28 mouse cellular contexts compared by ENCODE assay signal in the genomic region with DNA sequence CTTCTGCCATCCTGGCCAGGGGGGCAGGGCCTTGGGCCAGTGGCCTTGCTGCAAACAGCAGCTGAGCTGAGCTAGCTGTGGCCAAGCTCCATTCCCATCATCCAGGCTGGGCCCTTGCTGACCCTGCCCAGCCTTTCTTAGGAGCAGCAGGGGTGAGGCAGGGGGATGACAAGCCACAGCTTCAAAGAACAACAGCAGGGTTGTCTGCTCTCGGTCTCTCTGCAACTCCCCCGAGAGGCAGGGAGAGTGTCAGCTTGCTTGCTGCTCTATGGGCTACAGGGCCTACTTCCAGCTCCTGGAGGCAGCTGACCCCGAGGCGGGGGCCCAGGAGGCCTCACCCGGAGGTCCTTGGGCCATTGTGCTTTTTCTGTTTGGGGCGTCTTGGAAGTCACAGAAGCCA. TPM values are rescaled to one million over a fixed set of nuclear protein-coding genes. Genes with fewer than 3 reads are reported as not detected.
A peak's percentile ranks its signal among the peaks of the same experiment; 100 is the strongest.
DNase-seq lines count a peak whose midpoint lies in the region; ATAC-seq and TF ChIP-seq lines count a peak whose summit lies in the region.
"Had no signal": no experiment of that assay in that cellular context is flagged by ENCODE, and none has a peak within 500 bp of the region (broad histone marks: within the 10 kb centered on the region; RNA-seq: fewer than 3 reads in every experiment).

No protein-coding gene starts in this region.

- H3K9ac ChIP-seq in kidney, embryonic 15.5 days: no peak overlapping the region
- no peak overlapping the region for H3K9ac ChIP-seq in neural tube, embryonic 15.5 days (replicated peaks)
- no peak overlapping the region for H3K9ac ChIP-seq in neural tube, embryonic 12.5 days
- H3K9ac ChIP-seq: embryonic facial prominence, embryonic 15.5 days; forebrain, embryonic 13.5 days; heart, embryonic 15.5 days; hindbrain, embryonic 13.5 days; liver, embryonic 12.5 days; liver, postnatal 0 days had no signal

- no peaks in the 10 kb centered on the region for H3K9me3 ChIP-seq in kidney, embryonic 15.5 days (replicated peaks)
- H3K9me3 ChIP-seq in neural tube, embryonic 15.5 days (replicated peaks): no peaks in the 10 kb centered on the region
- no peaks in the 10 kb centered on the region for H3K9me3 ChIP-seq in neural tube, embryonic 12.5 days
- H3K9me3 ChIP-seq: embryonic facial prominence, embryonic 15.5 days; forebrain, embryonic 13.5 days; heart, embryonic 15.5 days; hindbrain, embryonic 13.5 days; liver, embryonic 12.5 days had no signal

- H3K4me1 ChIP-seq in kidney, embryonic 15.5 days: peaks cover 19% of the 10 kb centered on the region
- H3K4me1 ChIP-seq in kidney, adult 2 months (ENCODE audit: control insufficient read depth, insufficient read depth, low read length): no peaks in the 10 kb centered on the region
- no peaks in the 10 kb centered on the region for H3K4me1 ChIP-seq in neural tube, embryonic 15.5 days
- peaks cover 20% of the 10 kb centered on the region for H3K4me1 ChIP-seq in neural tube, embryonic 12.5 days
- H3K4me1 ChIP-seq: forebrain, embryonic 13.5 days; heart, embryonic 15.5 days; liver, embryonic 12.5 days had no signal

- 14% methylated on average over 6 of the region's 6 CpGs for WGBS in kidney, embryonic 15.5 days
- WGBS in kidney, adult 2 months: 14% methylated on average over 6 of the region's 6 CpGs
- 8% methylated on average over 6 of the region's 6 CpGs for WGBS in neural tube, embryonic 15.5 days
- WGBS in neural tube, embryonic 12.5 days: 8% methylated on average over 6 of the region's 6 CpGs

- no peak overlapping the region for H3K4me3 ChIP-seq in kidney, embryonic 15.5 days (replicated peaks)
- H3K4me3 ChIP-seq in kidney, adult 2 months (ENCODE audit: insufficient read depth, low read depth, low read length): no peak overlapping the region
- H3K4me3 ChIP-seq in neural tube, embryonic 15.5 days (replicated peaks): no peak overlapping the region
- no peak overlapping the region for H3K4me3 ChIP-seq in neural tube, embryonic 12.5 days
- H3K4me3 ChIP-seq: embryonic facial prominence, embryonic 15.5 days; forebrain, embryonic 13.5 days; heart, embryonic 15.5 days; hindbrain, embryonic 13.5 days; left cerebral cortex, adult 2 months; liver, embryonic 12.5 days; myocyte had no signal

- peak overlapping the region; percentile 54 for H3K27ac ChIP-seq in kidney, embryonic 15.5 days
- no peak overlapping the region for H3K27ac ChIP-seq in kidney, adult 2 months (ENCODE audit: insufficient read depth, low read depth, low read length)
- H3K27ac ChIP-seq in neural tube, embryonic 15.5 days (replicated peaks): no peak overlapping the region
- no peak overlapping the region for H3K27ac ChIP-seq in neural tube, embryonic 12.5 days
- H3K27ac ChIP-seq: embryonic facial prominence, embryonic 15.5 days; forebrain, embryonic 13.5 days; heart, embryonic 15.5 days; hindbrain, embryonic 13.5 days; left cerebral cortex, adult 2 months; liver, embryonic 12.5 days; stomach, postnatal 0 days had no signal

- TF ChIP-seq CTCF in kidney, adult 2 months (conservative IDR thresholded peaks at IDR 0.05; ENCODE audit: insufficient read depth, insufficient read length, low read depth, low read length): no peak

- no peaks in the 10 kb centered on the region for H3K27me3 ChIP-seq in kidney, embryonic 15.5 days
- no peaks in the 10 kb centered on the region; the same call in 1 of the 2 replicates for H3K27me3 ChIP-seq in kidney, adult 2 months (replicated peaks; ENCODE audit: control insufficient read depth, insufficient read depth, low read length)
- no peaks in the 10 kb centered on the region for H3K27me3 ChIP-seq in neural tube, embryonic 15.5 days (replicated peaks)
- no peaks in the 10 kb centered on the region for H3K27me3 ChIP-seq in neural tube, embryonic 12.5 days (replicated peaks)
- H3K27me3 ChIP-seq: embryonic facial prominence, embryonic 15.5 days; heart, embryonic 15.5 days; hindbrain, embryonic 13.5 days; liver, embryonic 12.5 days had no signal

- no peaks in the 10 kb centered on the region for H3K36me3 ChIP-seq in kidney, embryonic 15.5 days
- no peaks in the 10 kb centered on the region for H3K36me3 ChIP-seq in kidney, adult 2 months (ENCODE audit: control insufficient read depth, insufficient read depth, low read length)
- no peaks in the 10 kb centered on the region for H3K36me3 ChIP-seq in neural tube, embryonic 15.5 days
- H3K36me3 ChIP-seq in neural tube, embryonic 12.5 days: no peaks in the 10 kb centered on the region
- H3K36me3 ChIP-seq: embryonic facial prominence, embryonic 15.5 days; heart, embryonic 15.5 days; hindbrain, embryonic 13.5 days; liver, embryonic 12.5 days had no signal

- H3K4me2 ChIP-seq in kidney, embryonic 15.5 days: no peak overlapping the region
- H3K4me2 ChIP-seq in neural tube, embryonic 15.5 days: no peak overlapping the region
- 0 out of 2 replicates have a peak overlapping the region, but pooled peaks have one; percentile 2 for H3K4me2 ChIP-seq in neural tube, embryonic 12.5 days (replicated peaks)
- H3K4me2 ChIP-seq: embryonic facial prominence, embryonic 15.5 days; forebrain, embryonic 13.5 days; heart, embryonic 15.5 days; hindbrain, embryonic 13.5 days; liver, embryonic 12.5 days had no signal

- peak; percentile 22; the same call in 1 of the 2 replicates for ATAC-seq in kidney, embryonic 15.5 days (replicated peaks; ENCODE audit: low FRiP score)
- no peak for ATAC-seq in neural tube, embryonic 15.5 days (ENCODE audit: low FRiP score)
- no peak for ATAC-seq in neural tube, embryonic 12.5 days (ENCODE audit: low FRiP score, low read depth)
- no peak for ATAC-seq in cerebellum, adult (ENCODE audit: insufficient number of reproducible peaks, low FRiP score, low TSS enrichment)
- ATAC-seq: forebrain, embryonic 13.5 days; inflammation-experienced regulatory T-cells, adult 6 months; liver, embryonic 12.5 days; liver, postnatal 0 days had no signal

- no peak for DNase-seq in kidney, adult 2 months
- DNase-seq in neural tube, embryonic 10.5 days (ENCODE audit: extremely low spot score, low spot score): peak; percentile 39
- DNase-seq in embryo, embryonic 9.5 days (ENCODE audit: extremely low spot score): peak; percentile 51
- DNase-seq: adrenal gland, postnatal 36 days; B cell, adult 2 months; cerebellum, adult 8-10 months; cerebellum, postnatal 25 days; gastrocnemius, postnatal 14 days; kidney, adult 11 months; kidney, postnatal 14 days; liver, postnatal 0 days; lung, postnatal 36 days; right cerebral cortex, postnatal 4 days; thymus, adult 18-20 months; thymus, postnatal 25 days had no signal

- no peak for TF ChIP-seq POLR2A in kidney, adult 2 months (IDR thresholded peaks at IDR 0.05; ENCODE audit: low read depth, low read length)

RNA-seq across cellular contexts. Expression of gene Fzd10, which starts 33.3 kb away (rescaled TPM):
- 2.2 and 2.4 TPM in 2 replicates for polyA plus RNA-seq in kidney, embryonic 15.5 days (2015; fragmentation: Nextera tagmentation; extraction: Ambion mirVana)
- polyA plus RNA-seq in kidney, adult 2 months (2012; rRNA removed): 0.19 and 0.20 TPM in 2 replicates
- 2.1 and 2.3 TPM in 2 replicates for polyA plus RNA-seq in neural tube, embryonic 15.5 days (2015; fragmentation: Nextera tagmentation; extraction: Ambion mirVana)
- 20.4 and 23.1 TPM in 2 replicates for polyA plus RNA-seq in neural tube, embryonic 12.5 days (2016; fragmentation: Nextera tagmentation; extraction: Ambion mirVana)
- polyA plus RNA-seq: inflammation-experienced regulatory T-cells, adult 6 months; liver, postnatal 0 days; myocyte had no signal
